Mouse (Mus musculus) hindbrain, embryonic 10.5 days (tissue): ENCODE measurements at regions not wholly inside any gene's neighbourhood (a gene's known extent, or its start where the extent isn't known, plus 50 kb on each side); places are given as distances from the start of the nearest gene placed in this dataset.

Experiments
- DNase-seq: peaks from one replicate; pipeline ENCODE4 v3.0.0-alpha.2; 2017; ENCODE audit warnings: low spot score
- H3K27ac ChIP-seq: fragments of 300-500 bp; sonication (generic); 2 replicates; pipeline ENCODE4 v1.5.1; 2016; ENCODE audit warnings: mild to moderate bottlenecking, moderate library complexity
- H3K27me3 ChIP-seq: fragments of 300-500 bp; sonication (generic); 2 replicates; pipeline ENCODE4 v1.6.1; 2016; ENCODE audit warnings: mild to moderate bottlenecking; ENCODE audit not compliant: poor library complexity, insufficient read depth, severe bottlenecking
- H3K36me3 ChIP-seq: fragments of 300-500 bp; sonication (generic); 2 replicates; pipeline ENCODE4 v1.6.1; 2016; ENCODE audit warnings: mild to moderate bottlenecking, moderate library complexity
- H3K4me1 ChIP-seq: fragments of 300-500 bp; sonication (generic); replicated peaks from 2 replicates; pipeline ENCODE4 v1.6.1; 2016; ENCODE audit warnings: mild to moderate bottlenecking
- H3K4me3 ChIP-seq: fragments of 300-500 bp; sonication (generic); 2 replicates; pipeline ENCODE4 v1.5.1; 2016; ENCODE audit warnings: mild to moderate bottlenecking, moderate library complexity
- H3K9me3 ChIP-seq: fragments of 300-500 bp; sonication (generic); 2 replicates; pipeline ENCODE4 v1.6.1; 2016; ENCODE audit warnings: mild to moderate bottlenecking, moderate library complexity
- WGBS: fragments of 180-500 bp; shearing (Covaris S2); methylation state at CpG from one replicate; pipeline ENCODE4 v1.1.7; 2016; 5-methylcytosine and 5-hydroxymethylcytosine counted together

DNA sequence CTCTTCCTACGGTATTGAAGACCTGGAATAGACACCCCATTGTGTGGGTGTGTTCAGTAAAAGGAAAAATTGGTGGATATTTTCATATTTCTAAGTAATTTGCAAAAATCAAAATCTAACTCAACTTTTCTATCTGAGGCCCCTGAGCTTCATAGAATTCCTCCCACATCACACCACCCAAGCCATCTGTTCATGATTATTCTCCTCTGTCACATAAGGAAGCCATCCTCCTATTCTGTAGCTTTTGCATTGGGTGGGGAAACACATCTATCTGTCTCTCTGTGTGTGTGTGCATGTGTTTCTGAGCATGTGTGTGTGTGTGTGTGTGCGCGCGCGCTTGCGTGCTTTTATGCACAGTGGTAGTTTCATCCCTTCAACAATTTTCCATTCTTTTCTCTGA, 954.0 kb downstream of the A830018L16Rik start:
- 96% methylated on average over 6 of the region's 6 CpGs for WGBS
- DNase-seq: no peak
- Histone ChIP-seq H3K27ac (no peak overlapping the region), H3K27me3 (no peaks in the 10 kb centered on the region), H3K9me3 (no peaks in the 10 kb centered on the region), H3K4me3 (no peak overlapping the region), H3K36me3 (no peaks in the 10 kb centered on the region), H3K4me1 (no peaks in the 10 kb centered on the region)

DNA sequence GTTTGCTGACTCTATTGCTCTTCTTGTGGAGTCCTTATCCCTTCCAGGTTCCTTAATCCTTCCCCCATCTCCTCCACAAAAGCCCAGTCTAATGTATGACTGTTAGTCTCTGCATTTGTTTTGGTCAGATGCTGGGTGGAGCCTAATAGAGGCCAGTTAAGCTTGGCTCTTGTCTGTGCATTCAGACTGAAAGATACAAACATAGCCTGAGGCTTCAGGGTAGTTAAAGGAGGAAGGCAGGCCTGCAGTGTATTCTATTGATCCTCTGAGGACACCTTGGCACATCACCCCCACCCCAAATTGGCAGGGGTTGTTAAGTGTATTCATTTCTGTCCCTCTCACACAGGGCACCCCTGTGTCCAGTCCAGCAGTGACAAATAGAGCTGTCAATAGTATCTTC, 959.1 kb downstream of the A830018L16Rik start:
- Histone ChIP-seq H3K27me3 (no peaks in the 10 kb centered on the region), H3K4me1 (no peaks in the 10 kb centered on the region), H3K36me3 (no peaks in the 10 kb centered on the region), H3K9me3 (no peaks in the 10 kb centered on the region), H3K4me3 (no peak overlapping the region), H3K27ac (no peak overlapping the region)
- no peak for DNase-seq

DNA sequence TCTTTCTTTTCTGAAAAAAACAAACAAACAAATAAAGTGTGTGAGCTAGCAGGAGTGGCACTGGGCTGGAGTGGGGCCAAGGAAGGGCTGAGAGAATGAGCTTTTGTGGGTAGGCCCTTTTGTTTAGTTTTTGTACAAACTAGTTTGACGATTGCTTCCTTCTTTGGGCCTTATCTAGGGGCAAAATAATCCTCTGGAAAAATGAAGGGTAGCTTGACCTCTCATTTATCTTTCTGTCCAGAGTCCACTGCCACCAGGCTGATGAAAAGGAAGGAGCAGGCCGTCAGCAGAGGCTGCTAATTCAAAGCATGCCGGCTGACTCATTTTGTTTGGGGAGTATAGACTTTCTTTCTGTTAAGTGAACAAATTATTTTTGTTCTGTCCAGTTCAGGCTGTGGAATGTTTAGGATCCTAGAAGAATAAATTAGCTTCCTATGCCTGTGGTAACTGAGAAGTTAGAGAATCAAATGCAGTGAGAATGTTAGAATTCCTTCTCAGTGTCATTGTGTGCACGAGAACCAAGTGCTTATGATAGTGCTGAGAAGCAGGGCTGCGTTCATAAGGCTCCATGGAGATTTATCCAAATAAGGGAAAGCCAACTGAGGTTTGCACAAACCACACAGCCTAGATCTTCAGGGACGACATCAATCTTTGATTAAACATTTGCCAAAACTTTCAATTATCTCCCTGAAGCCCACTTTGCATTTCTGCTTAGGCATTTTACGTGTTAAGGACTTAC, 984.4 kb downstream of the A830018L16Rik start:
- Histone ChIP-seq H3K27me3 (no peaks in the 10 kb centered on the region), H3K36me3 (no peaks in the 10 kb centered on the region), H3K4me3 (no peak overlapping the region), H3K27ac (peak overlapping the region; percentile 71), H3K9me3 (0 out of 2 replicates have a peak, but pooled peaks cover 6% of the 10 kb centered on the region), H3K4me1 (peaks cover 10% of the 10 kb centered on the region)
- WGBS: 27% methylated on average over 7 of the region's 7 CpGs
- DNase-seq: peak; percentile 36

DNA sequence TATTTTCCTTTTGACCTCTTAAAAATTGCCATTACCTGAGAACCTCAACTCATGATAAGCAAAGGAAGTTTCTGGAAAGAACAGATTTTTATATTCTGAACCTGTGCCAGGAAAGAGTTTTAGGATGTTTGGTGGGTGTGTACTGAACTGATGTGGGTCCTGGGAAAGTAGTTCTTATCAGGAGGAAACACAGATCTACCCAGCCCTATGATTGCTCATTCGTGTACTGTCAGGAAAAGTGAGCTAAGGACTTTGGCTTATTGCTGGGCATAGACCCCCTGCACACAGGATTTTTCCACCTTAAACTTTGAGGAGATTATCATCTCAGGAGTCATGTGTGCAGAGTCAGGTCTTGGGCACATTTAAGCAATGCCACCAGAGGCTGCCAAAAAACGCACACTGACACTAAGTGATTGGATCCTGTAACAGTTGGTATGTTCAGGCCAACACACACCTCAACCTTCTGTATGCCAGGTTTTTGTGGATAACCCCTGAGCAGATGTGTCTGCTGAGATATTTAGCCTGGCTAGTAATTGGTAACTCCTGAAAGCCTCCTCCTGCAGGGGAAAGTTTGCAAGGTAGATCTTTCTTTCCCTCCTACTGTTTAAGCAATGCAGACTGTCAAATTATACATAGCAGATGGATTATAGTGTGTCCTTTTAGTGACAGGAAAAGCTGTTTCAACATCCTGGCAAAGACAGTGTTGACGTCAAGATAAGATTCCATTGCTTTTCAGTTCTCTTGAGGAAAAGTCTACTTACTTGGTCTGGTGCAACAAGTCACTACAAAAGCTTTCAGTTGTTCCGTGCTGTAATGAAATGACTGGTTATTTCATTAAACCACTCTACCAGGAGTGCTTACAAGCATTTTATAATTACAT, 991.7 kb downstream of the A830018L16Rik start:
- H3K36me3 ChIP-seq: no peaks in the 10 kb centered on the region
- DNase-seq: no peak
- 80% methylated on average over 4 of the region's 4 CpGs for WGBS
- no peak overlapping the region for H3K4me3 ChIP-seq
- no peaks in the 10 kb centered on the region for H3K4me1 ChIP-seq
- H3K27me3 ChIP-seq: no peaks in the 10 kb centered on the region
- no peak overlapping the region for H3K27ac ChIP-seq
- H3K9me3 ChIP-seq: no peaks in the 10 kb centered on the region

DNA sequence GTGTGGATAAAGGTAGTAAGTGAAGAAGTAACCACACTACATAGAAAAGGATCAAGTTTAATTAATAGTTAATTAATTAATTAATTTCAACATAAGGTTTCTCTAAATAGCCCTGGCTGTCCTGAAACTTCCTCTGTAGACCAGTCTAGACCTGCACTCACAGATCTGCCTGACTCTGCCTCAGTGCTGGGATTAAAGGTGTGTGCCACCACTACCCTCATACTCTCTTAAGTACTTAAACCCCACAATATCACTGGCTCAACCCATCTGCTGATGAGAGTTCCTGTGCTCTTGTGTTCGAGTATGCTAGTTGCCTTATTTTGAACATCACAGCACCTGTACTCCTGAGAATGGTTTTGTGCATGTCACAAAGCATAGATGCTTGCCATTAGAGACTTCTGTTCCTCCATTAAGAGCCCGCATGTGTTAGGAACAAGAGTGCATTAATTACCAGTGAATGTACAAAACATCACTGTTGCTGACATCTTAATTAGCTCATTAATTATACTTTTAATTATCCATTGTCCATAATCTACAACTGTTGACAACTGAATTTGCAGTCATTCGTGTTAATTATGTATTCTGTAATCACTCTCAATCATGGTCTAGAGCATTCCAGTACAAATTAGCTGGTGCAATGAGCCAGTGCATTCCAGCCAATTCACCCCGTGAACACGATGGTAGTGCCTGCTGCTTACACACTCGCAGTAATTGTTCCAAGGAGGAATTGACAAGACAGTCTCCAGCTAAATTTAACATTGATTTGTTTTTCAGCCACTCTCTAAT, 996.0 kb downstream of the A830018L16Rik start:
- H3K36me3 ChIP-seq: no peaks in the 10 kb centered on the region
- H3K4me3 ChIP-seq: no peak overlapping the region
- no peaks in the 10 kb centered on the region for H3K9me3 ChIP-seq
- no peak overlapping the region for H3K27ac ChIP-seq
- DNase-seq: no peak
- no peaks in the 10 kb centered on the region for H3K27me3 ChIP-seq
- H3K4me1 ChIP-seq: no peaks in the 10 kb centered on the region
- WGBS: 82% methylated on average over 6 of the region's 6 CpGs

DNA sequence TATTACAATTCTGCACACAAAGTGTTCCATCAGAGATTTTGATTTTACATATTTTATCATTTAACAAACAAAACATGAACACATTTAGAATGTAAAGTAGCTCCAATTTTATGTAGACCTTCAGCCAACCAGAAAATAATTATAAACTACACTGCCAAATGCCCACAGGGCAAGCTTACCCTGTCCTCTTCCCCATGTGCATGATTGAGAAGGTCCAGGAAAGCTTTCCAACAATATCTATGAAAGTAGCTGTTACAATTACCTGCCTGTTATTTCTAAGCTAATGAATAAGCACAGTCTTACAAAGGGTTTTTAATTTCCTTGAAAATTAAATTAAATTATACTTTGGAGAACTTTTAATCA, 996.6 kb downstream of the A830018L16Rik start:
- Histone ChIP-seq H3K36me3 (no peaks in the 10 kb centered on the region), H3K4me3 (no peak overlapping the region), H3K9me3 (no peaks in the 10 kb centered on the region), H3K27ac (no peak overlapping the region), H3K4me1 (no peaks in the 10 kb centered on the region), H3K27me3 (no peaks in the 10 kb centered on the region)
- no peak for DNase-seq

DNA sequence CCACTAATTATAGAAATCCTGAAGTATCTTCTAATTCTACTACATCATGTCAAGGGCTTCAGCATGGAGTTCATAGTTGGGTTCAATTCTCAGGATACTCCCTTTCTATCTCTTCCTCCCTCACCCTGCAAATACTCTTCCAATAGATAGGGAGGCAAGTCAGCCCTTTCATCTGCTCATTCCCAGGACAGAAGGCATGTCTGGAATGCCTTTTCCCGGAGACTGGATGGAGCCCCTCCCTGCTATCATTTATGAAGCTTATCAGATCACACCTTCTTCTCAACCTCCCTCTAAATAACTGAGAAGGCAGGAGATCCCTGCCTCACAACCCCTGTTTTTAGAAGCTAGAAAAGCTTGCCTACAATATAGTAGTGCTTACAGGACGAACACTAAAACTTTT, 1010.6 kb downstream of the A830018L16Rik start:
- Histone ChIP-seq H3K9me3 (no peaks in the 10 kb centered on the region), H3K36me3 (no peaks in the 10 kb centered on the region), H3K4me1 (no peaks in the 10 kb centered on the region), H3K27ac (no peak overlapping the region), H3K4me3 (no peak overlapping the region), H3K27me3 (no peaks in the 10 kb centered on the region)
- no peak for DNase-seq
- 65% methylated on average over 2 of the region's 2 CpGs for WGBS

DNA sequence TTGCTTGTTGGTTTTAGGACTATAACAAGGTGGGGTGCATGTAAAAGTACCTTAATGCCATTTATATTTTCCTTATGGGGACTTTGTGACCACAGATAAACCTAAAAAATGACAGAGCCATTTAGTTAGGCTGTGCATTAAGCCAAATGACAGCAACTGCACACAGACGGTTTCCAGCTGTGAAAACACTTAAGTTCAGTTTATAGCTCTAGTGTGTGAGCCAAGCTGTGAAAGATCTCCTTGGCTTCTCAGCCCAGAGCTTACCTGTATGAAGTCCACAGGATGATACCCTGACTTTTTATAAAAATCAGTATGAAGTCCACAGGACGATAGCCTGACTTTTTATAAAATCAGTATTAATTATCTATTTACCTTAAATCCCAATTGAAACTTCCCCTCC, 1024.0 kb downstream of the A830018L16Rik start:
- 75% methylated on average over 2 of the region's 2 CpGs for WGBS
- DNase-seq: no peak
- Histone ChIP-seq H3K36me3 (no peaks in the 10 kb centered on the region), H3K4me3 (no peak overlapping the region), H3K27me3 (no peaks in the 10 kb centered on the region), H3K9me3 (peaks cover 6% of the 10 kb centered on the region; the same call in 1 of the 2 replicates), H3K27ac (no peak overlapping the region), H3K4me1 (peaks cover 4% of the 10 kb centered on the region; the same call in 1 of the 2 replicates)

DNA sequence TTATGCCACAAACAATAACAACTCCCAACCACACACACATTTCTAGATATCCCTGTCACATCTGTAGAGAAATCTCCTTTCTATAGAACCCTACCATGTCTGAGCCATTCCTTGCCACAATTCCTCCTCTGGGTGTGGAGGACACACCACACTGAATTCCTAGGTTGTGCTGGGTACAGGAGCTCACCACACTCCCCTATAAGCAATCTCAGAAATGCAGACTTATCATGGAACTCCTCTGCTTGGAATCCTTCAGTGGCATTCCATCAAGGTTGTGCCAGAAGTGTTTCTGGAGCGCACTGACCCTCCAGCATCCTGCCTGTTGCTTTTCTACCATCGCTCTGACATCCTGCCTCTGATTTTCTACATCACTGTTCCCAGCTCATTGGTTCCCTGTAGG, 1052.3 kb downstream of the A830018L16Rik start:
- Histone ChIP-seq H3K27me3 (no peaks in the 10 kb centered on the region), H3K36me3 (no peaks in the 10 kb centered on the region), H3K27ac (no peak overlapping the region), H3K4me1 (no peaks in the 10 kb centered on the region), H3K4me3 (no peak overlapping the region), H3K9me3 (peaks cover 5% of the 10 kb centered on the region; the same call in 1 of the 2 replicates)
- DNase-seq: no peak
- WGBS: 93% methylated on average over 2 of the region's 2 CpGs

DNA sequence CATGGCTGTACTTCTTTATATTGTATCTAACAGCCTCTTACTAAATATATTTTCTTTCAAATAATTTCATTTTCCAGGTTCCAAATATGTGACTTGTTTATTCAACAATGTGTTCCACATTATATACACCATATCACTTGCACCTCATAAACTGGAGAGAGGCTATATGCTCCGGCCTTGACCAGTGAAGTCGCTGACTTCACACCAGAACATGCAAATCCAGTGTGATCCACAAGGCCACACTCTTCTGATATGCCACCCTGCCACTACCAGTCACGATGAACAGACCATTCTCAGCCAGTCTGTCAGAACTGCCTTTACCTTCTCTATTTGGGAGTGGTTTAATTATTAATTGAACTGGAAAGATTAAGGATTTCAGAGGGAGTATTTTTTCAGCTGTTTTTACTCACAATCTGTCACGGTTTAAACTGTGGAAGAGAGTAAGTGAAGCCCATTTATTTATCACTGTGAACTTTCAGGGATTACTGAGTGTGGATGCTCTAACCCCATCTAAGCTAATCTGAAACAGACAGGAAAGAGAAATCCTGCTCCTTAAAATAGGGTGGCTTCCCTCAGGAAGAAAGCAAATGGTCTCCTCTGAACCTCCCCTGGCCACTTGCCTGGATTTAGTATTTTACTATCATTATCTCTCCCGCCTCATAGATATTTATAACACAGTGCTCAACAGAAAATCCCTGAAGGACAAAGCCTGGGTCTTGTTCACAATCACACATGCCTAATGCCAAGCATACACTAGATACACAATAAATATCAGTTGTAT, 1065.3 kb downstream of the A830018L16Rik start:
- Histone ChIP-seq H3K9me3 (no peaks in the 10 kb centered on the region), H3K36me3 (no peaks in the 10 kb centered on the region), H3K4me1 (no peaks in the 10 kb centered on the region), H3K27ac (no peak overlapping the region), H3K4me3 (no peak overlapping the region), H3K27me3 (no peaks in the 10 kb centered on the region)
- 72% methylated on average over 5 of the region's 5 CpGs for WGBS
- DNase-seq: no peak

DNA sequence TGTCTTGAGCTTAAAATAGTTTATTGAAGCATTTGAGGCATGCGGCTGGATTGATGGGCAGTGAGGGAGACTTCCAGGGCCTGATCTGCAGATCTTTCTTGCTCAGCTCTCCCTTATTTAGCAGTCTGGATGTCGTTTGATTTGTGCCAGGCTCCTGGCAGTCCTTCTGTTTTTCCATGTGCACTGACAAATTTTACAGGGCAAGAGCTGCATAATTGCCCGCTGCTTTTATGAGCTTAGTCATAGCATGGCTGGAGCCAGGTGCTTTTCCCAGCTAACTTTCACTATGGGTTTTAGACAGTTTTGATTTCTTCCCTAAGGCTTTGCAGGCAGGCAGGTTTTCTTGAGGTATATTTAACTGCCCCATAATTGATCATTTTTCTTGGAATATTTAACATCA, 1086.5 kb downstream of the A830018L16Rik start:
- H3K9me3 ChIP-seq: no peaks in the 10 kb centered on the region
- H3K36me3 ChIP-seq: no peaks in the 10 kb centered on the region
- no peak overlapping the region for H3K4me3 ChIP-seq
- no peak for DNase-seq
- no peak overlapping the region for H3K27ac ChIP-seq
- H3K27me3 ChIP-seq: no peaks in the 10 kb centered on the region
- H3K4me1 ChIP-seq: no peaks in the 10 kb centered on the region
- WGBS: 86% methylated on average over 3 of the region's 3 CpGs

DNA sequence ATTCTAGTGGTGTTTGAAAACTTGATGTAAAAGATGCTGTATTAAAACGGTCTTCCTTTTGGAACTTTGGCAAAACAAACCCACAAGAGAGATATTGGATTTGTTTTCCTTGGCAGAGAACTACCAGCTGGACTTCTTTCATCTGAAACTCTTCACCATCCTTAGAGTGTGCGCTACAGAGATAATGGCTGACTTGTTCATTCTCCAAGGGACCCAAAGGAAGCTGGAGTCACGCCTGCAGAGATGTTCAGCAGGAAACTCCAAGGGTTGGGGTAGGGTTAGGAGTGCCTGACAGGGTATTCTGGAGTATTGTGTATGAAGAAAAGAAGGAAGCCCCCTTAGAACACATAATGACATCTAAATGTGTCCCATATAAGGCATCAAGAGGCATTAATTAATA, 1094.1 kb downstream of the A830018L16Rik start:
- Histone ChIP-seq H3K27ac (no peak overlapping the region), H3K36me3 (no peaks in the 10 kb centered on the region), H3K9me3 (0 out of 2 replicates have a peak, but pooled peaks cover 5% of the 10 kb centered on the region), H3K27me3 (no peaks in the 10 kb centered on the region), H3K4me1 (no peaks in the 10 kb centered on the region), H3K4me3 (no peak overlapping the region)
- 63% methylated on average over 3 of the region's 3 CpGs for WGBS
- no peak for DNase-seq
